ENCODE assay signal across 10 mouse cellular contexts in genomic region chr15:73982065-73982729, GRCm38 (mm10).
DNase-seq lines count a peak whose midpoint lies in the region; ATAC-seq and TF ChIP-seq lines count a peak whose summit lies in the region.
"Had no signal": no experiment of that assay in that cellular context is flagged by ENCODE, and none has a peak within 500 bp of the region (broad histone marks: within the 10 kb centered on the region; RNA-seq: fewer than 3 reads in every experiment).

No protein-coding gene starts in this region.

- no peaks in the 10 kb centered on the region for H3K36me3 ChIP-seq in forebrain, embryonic 14.5 days (ENCODE audit: control insufficient read depth, insufficient read depth, low read length)
- H3K36me3 ChIP-seq in intestine, postnatal 0 days (ENCODE audit: control insufficient read depth, insufficient read depth) = no peaks in the 10 kb centered on the region

- H3K27me3 ChIP-seq in forebrain, embryonic 14.5 days (replicated peaks; ENCODE audit: control insufficient read depth, insufficient read depth, low read length) = no peaks in the 10 kb centered on the region
- no peaks in the 10 kb centered on the region for H3K27me3 ChIP-seq in intestine, postnatal 0 days (replicated peaks; ENCODE audit: control insufficient read depth, insufficient read depth, low read length)

- no peak overlapping the region for H3K27ac ChIP-seq in forebrain, embryonic 14.5 days (ENCODE audit: low read depth, low read length)
- no peak overlapping the region for H3K27ac ChIP-seq in intestine, postnatal 0 days (ENCODE audit: low read depth, low read length)

- no peaks in the 10 kb centered on the region for H3K9me3 ChIP-seq in forebrain, embryonic 14.5 days (replicated peaks; ENCODE audit: control insufficient read depth, low read length)
- H3K9me3 ChIP-seq in intestine, postnatal 0 days (ENCODE audit: control insufficient read depth) = no peaks in the 10 kb centered on the region

- no peak overlapping the region for H3K4me3 ChIP-seq in forebrain, embryonic 14.5 days (ENCODE audit: low read depth, low read length)
- H3K4me3 ChIP-seq in intestine, postnatal 0 days (ENCODE audit: low read depth, low read length) = no peak overlapping the region

- no peak for TF ChIP-seq CTCF in intestine, postnatal 0 days (IDR thresholded peaks at IDR 0.05; ENCODE audit: low read depth)

- intact Hi-C loops in heart, postnatal 36 days (cut with DNase I) = no loop called here
- intact Hi-C loops in left cerebral cortex, postnatal 14 days (cut with DNase I) = loop anchor here (2.0 to 5.0 kb wide), 3 partner anchors 90 to 150 kb away; partner anchors contain the start of gene Gm6569

- ATAC-seq in forebrain, embryonic 14.5 days = no peak
- ATAC-seq in intestine, postnatal 0 days = no peak
- ATAC-seq: Patski had no signal

- no peak overlapping the region for H3K4me2 ChIP-seq in forebrain, embryonic 14.5 days (ENCODE audit: low read length)
- H3K4me2 ChIP-seq in intestine, postnatal 0 days (replicated peaks; ENCODE audit: low read depth) = no peak overlapping the region
- H3K4me2 ChIP-seq: lung, embryonic 14.5 days had no signal

- peaks cover 5% of the 10 kb centered on the region; the same call in 1 of the 2 replicates for H3K4me1 ChIP-seq in forebrain, embryonic 14.5 days (ENCODE audit: control insufficient read depth, insufficient read depth, low read length)
- H3K4me1 ChIP-seq in intestine, postnatal 0 days (replicated peaks; ENCODE audit: control insufficient read depth, insufficient read depth, low read length) = no peaks in the 10 kb centered on the region

- 68% methylated on average over 23 of the region's 23 CpGs for WGBS in forebrain, embryonic 14.5 days
- WGBS in intestine, postnatal 0 days = 34% methylated on average over 23 of the region's 23 CpGs

- DNase-seq in testis, postnatal 10 days (ENCODE audit: low spot score) = peak; percentile 60
- DNase-seq in testis, postnatal 14 days (ENCODE audit: low spot score) = no peak
- peak; percentile 3 to 17 for DNase-seq in heart, postnatal 36 days
- DNase-seq in left cerebral cortex, postnatal 14 days (ENCODE audit: low spot score in 2 of 2) = peak; percentile 80 to 91
- DNase-seq in telencephalon, adult 2 months (ENCODE audit: low read depth, low spot score) = peak; percentile 85
- no peak for DNase-seq in B cell, adult 2 months
- DNase-seq in forebrain, embryonic 14.5 days (ENCODE audit: low spot score) = no peak
- DNase-seq: lung, embryonic 14.5 days had no signal

- no peak overlapping the region for H3K9ac ChIP-seq in forebrain, embryonic 14.5 days (ENCODE audit: low read length)
- no peak overlapping the region for H3K9ac ChIP-seq in intestine, postnatal 0 days (ENCODE audit: low read depth, low read length)
- H3K9ac ChIP-seq: lung, embryonic 14.5 days had no signal

Comparison
In these comparisons a context has a peak if more than half of its experiments do, and no peak if none do; other contexts are left out.
1. DNase-seq: peak in testis, postnatal 10 days (single experiment), heart, postnatal 36 days (2 of 2), left cerebral cortex, postnatal 14 days (2 of 2) and telencephalon, adult 2 months (single experiment); none in testis, postnatal 14 days (single experiment), B cell, adult 2 months (0 of 2) and forebrain, embryonic 14.5 days (single experiment).